Mouse (Mus musculus): ENCODE measurements around the gene Npr1.

DNA sequence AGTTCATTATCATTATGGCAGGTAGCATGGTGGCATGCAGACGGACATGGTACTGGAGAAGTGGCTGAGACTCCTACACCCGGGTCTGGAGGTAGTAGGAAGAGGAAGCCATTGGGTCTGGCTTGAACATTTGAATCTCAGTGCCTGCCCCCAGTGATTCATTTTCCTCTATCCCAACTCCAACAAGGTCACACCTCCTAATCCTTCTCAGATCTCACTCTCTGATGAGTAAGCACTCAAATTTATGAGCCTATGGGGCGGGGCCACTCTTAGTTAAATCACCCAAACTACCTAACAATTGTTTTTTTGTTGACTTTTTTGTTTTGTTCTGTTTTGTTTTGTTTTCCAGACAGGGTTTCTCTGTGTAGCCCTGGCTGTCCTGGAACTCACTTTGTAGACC, 21.7 kb downstream of the Npr1 start:
- TF ChIP-seq POLR2A (IDR thresholded peaks at IDR 0.05; ENCODE audit: borderline replicate concordance, control insufficient read depth, low read depth, low read length), result no peak
- TF ChIP-seq CTCF (IDR thresholded peaks at IDR 0.05; ENCODE audit: control insufficient read depth, insufficient read depth, low read length), result no peak

Data from bone marrow, adult 2 months (tissue).